Mouse (Mus musculus): Measurements from ENCODE around the gene Slc7a7. TPM values are rescaled to one million over a fixed set of nuclear protein-coding genes. Genes with fewer than 3 reads are reported as not detected.
"Not testable (repeated sequence)": the region's sequence is repeated elsewhere in the genome, so short reads cannot be mapped to it uniquely, and the experiment has no call there.

The Slc7a7 gene
- total RNA-seq, 2 experiments from 2014 or later = 3.8 to 4.0 TPM

- peak in 1 of 2 experiments; percentile 40 for DNase-seq
These were observed 41.7 kb downstream of the Slc7a7 start for GRCm38 (mm10) chr14:54375916-54376315.

- DNase-seq = no peak
These were observed 44.7 kb downstream of the Slc7a7 start for GRCm38 (mm10) chr14:54372923-54373322.

DNA sequence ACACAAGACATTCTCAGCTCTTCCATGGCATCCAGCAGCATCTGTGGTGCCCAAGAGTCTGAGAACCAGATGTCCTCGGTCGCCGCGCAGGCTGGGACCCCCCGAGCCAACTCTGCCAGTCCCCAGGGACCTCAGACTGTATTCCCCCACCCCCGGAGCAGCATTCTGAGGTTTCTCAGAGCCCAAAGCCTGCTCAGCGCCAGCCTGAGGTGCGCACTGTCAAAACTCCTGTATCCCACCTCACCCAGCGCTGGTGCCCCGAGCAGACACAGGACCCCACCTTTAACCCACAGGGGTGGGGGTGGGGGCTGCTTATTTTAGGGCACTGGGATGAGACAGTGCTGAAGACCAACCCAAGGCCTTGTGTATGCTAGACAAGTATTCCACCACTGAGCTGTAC is 46.1 kb downstream of the Slc7a7 start:
- DNase-seq = no peak

- no peak for DNase-seq
These were observed 47.0 kb downstream of the Slc7a7 start for GRCm38 (mm10) chr14:54370595-54370994.

GRCm38 (mm10) chr14:54369372-54369771 is 48.2 kb downstream of the Slc7a7 start:
- no peak for DNase-seq

- DNase-seq = peak; percentile 50 to 59
These were observed 50.0 kb downstream of the Slc7a7 start for GRCm38 (mm10) chr14:54367429-54368060.

DNA sequence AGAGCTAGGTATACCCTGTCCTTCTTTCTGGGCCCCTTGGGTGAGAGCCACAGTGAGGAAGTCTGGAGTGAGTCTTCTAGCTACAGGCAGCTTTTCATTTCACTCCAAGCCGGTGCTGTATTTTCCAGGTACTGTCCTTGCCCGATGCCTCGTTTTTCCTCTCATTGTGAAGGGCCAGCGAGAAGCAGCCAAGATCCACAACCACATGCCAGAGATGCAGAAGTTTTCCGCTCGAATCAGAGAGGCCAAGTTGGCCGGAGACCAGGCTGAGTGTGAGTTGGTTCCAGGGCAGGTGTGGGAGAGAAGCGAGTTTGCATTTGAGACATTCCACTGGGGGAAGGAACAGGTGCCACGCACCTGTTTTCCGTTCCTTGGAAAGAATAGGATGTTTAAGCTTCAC is 51.0 kb downstream of the Slc7a7 start:
- DNase-seq = no peak

DNA sequence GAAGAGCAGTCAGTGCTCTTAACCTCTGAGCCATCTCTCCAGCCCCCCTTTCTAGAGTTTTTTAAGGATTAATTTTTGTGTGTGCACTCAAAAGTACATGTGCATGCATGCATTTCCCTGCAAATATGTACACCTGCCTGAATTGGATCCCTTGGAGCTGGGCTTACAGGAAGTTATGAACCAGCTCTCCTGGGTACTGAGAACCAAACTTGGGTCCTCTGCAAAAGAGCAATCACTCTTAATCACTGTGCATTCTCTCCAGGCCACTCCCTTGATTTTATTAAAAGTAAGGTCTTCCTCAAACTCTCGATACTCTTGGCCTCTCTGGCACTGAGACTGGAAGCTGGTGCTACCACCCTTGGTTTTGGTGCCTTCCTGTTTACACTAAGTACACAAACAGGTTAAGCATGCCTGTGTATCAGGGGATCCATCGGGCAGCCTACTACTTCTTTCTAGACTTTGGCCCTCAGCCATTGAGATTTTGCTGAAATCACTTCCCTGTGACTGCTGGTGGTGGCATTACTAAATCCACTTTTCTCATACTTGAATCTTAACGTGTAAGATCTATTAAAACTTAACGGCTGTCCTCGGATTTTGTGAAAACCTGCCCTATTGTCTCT is 52.4 kb downstream of the Slc7a7 start:
- DNase-seq = no peak

- DNase-seq = no peak
These were observed 54.4 kb downstream of the Slc7a7 start for GRCm38 (mm10) chr14:54363156-54363555.

- DNase-seq = peak; percentile 95 to 97
These were observed 56.8 kb downstream of the Slc7a7 start, which contains the start of gene Oxa1l for GRCm38 (mm10) chr14:54360577-54361340. TSS of gene Oxa1l (plus strand) at chr14:54360834.

GRCm38 (mm10) chr14:54354406-54354805 is 63.2 kb downstream of the Slc7a7 start:
- no peak for DNase-seq

GRCm38 (mm10) chr14:54352314-54352713 is 65.3 kb downstream of the Slc7a7 start:
- no peak for DNase-seq

DNA sequence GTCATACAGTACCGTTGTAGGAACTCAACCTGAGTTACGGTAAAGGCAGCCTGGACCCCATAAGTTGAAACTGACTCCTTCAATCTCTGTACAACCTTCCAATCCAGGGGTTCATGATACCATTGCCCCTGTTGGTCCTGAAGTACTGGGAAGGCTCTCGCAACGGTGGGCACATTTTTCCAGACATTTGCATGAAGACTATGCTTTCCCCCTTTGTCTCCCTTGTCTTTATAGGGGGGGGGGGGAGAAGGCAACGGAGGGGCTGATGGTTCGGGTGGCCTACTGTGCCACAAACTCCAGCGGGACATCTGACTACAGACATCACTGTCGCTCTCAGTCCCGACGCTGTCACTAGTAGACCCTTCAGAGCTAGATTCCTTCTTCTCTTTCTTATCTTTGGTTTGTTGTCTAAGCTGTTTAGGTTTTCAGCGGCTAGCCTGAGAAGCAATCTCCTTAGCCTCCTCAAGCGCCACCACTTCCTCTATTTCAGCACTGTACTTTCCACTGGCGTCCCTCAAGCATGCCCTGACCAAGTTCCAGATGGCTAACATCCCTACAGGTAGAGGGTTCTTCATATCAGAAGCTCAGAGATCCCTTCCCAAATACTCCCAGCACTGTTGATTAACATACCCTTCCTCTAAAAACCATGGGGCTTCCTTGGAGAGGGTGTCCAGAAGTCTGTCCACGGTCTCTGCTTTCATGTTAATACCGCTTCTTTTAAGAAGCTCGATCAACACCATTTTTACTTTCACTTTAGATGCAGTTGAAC is 66.6 kb downstream of the Slc7a7 start:
- not testable (repeated sequence) for DNase-seq

DNA sequence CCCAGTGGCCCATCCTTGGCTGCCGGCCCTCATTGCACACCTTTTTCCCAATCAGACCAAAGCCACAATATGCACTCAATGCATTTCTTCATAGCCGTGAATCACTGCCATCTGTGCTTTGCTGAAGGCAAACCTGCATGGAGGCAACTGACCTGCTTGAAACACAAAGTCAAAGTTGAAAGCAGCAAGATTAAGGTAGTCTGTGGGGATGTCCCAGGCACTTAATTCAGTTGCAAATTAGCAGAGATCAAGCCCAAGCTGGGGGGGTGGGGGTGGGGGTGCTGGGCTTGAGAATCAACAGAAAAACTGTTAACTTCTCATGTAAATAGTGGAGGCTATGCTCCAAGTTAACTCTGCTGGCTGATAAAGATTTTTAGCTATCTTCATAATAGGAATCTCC is 75.8 kb downstream of the Slc7a7 start:
- not testable (repeated sequence) for DNase-seq

DNA sequence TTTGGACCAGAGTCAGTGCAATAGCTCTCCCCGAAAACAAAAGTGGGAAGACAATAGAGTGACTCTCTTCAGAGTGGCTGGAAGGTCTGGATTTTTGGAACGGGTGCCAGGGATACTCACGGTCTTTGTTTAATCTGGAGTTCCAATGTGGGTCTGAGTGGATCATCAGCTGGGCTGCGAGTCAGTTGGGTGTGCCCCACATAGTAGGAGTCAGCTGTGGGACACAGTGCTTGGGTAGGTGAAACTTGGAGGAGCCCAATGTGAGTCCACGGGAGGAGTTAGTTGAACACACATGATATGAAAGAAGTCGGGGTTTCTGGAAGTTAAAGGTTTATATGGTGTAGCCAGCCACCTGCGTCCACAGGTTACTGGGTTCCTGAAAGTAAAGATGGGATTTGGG is 76.7 kb downstream of the Slc7a7 start:
- no peak for DNase-seq

GRCm38 (mm10) chr14:54333452-54334189 is 84.0 kb downstream of the Slc7a7 start:
- peak; percentile 87 for DNase-seq

DNA sequence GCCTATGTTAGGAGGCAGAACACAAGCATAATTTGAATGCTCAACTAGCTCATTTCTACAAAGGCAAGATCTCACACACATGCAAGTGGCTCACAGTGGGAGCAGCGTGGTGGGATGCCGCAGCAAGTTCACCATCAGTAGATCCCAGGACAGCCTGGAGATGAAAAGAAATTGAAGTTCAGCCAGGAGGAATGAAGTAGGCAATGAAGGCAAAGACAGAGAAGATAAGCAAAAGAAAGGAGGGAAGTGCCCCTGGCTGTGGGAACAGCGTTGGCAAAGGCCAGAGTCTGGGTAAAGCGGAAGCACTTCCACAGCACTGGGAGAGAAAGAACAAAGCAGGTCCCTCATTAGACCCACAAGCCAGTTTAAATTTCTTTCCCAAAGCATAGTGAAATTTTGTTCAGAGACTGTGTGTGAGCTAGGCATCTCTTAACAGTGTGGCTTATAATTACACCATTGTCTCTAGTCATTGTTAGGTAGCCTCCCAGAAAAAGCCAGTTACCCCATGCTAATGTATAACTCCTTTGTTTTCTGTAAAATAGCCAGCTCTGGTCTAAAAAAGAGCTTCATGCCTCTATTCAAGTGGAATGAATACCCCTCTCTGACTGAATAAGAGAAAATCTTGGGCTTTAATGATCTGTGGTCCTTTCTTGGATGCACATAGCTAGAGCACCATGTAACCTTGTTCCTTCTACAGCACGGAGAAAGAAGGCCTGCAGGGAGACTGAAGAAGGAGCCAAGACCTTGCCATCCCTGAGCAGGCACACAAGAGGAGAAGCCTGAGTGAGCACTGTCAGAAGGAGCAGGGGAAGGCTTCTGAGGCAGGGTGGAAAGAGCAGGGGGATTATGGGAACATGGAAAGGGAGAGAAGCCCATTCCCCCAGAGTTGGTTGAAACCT is 85.2 kb downstream of the Slc7a7 start:
- no peak for DNase-seq

GRCm38 (mm10) chr14:54331178-54331577 is 86.4 kb downstream of the Slc7a7 start:
- DNase-seq = no peak

- DNase-seq = no peak
These were observed 88.4 kb downstream of the Slc7a7 start for GRCm38 (mm10) chr14:54329201-54329600.

DNA sequence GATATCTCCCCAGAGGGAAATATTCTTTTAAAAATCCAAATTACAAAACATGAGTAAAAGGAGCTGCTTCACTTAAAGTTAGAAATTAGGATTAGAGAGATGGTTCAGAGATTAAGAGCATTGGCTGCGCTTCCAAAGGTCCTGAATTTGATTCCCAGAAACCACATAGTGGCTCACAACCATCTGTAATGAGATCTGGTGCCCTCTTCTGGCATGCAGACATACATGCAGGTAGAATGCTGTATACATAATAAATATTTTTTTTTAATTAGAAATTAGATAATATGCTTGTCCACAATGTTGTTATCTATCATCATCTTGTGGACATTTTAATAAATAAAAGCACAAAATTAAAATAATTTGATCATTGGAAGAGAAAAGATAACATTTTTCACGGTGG is 89.0 kb downstream of the Slc7a7 start:
- no peak for DNase-seq

DNA sequence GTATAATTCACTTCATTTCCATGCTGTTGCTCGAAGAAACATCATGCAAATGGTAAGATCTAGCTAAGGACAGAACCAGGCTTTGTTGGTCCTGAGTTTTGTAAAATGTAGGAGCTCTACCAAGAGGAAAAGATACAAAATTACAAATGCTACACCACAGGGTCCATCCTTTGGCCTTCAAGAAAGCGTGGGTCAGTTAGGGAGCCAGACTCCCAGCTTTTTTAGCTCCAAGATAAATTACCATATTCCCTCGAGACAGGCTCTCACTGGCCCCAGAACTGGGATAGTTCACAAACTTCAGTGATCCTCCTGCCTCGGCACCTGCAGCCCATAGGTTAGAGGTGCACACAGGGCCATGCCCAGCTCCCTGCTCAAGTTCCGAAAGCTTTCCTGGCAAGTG is 93.1 kb downstream of the Slc7a7 start:
- no peak for DNase-seq

Measured in adrenal gland, postnatal 36 days (tissue).